Mouse (Mus musculus): Measurements from ENCODE around the gene Rasgrp2.

Gene Rasgrp2

GRCm38 (mm10) chr19:6382323-6382924 lies 16.7 kb upstream of the Rasgrp2 start:
- DNase-seq (ENCODE audit: low spot score): no peak

- DNase-seq (ENCODE audit: low spot score): no peak
Measured at GRCm38 (mm10) chr19:6383470-6383869, 15.7 kb upstream of the Rasgrp2 start.

GRCm38 (mm10) chr19:6384128-6384527 lies 15.0 kb upstream of the Rasgrp2 start, which contains the start of gene Pygm:
TSS of gene Pygm (plus strand) at chr19:6384399.
- DNase-seq (ENCODE audit: low spot score): peak; percentile 61

- DNase-seq (ENCODE audit: low spot score): no peak
Measured at GRCm38 (mm10) chr19:6384954-6385353, 14.2 kb upstream of the Rasgrp2 start.

GRCm38 (mm10) chr19:6385419-6385818 lies 13.7 kb upstream of the Rasgrp2 start:
- DNase-seq (ENCODE audit: low spot score): no peak

- no peak for DNase-seq (ENCODE audit: low spot score)
Measured at GRCm38 (mm10) chr19:6385821-6386220, 13.3 kb upstream of the Rasgrp2 start.

- DNase-seq (ENCODE audit: low spot score): no peak
Measured at GRCm38 (mm10) chr19:6386234-6386633, 12.9 kb upstream of the Rasgrp2 start.

- DNase-seq (ENCODE audit: low spot score): no peak
Measured at GRCm38 (mm10) chr19:6388006-6388405, 11.1 kb upstream of the Rasgrp2 start.

- no peak for DNase-seq (ENCODE audit: low spot score)
Measured at GRCm38 (mm10) chr19:6389803-6390202, 9.3 kb upstream of the Rasgrp2 start.

- DNase-seq (ENCODE audit: low spot score): no peak
Measured at GRCm38 (mm10) chr19:6390251-6390650, 8.9 kb upstream of the Rasgrp2 start.

GRCm38 (mm10) chr19:6392743-6393393 lies 6.3 kb upstream of the Rasgrp2 start:
- DNase-seq (ENCODE audit: low spot score): no peak

- no peak for DNase-seq (ENCODE audit: low spot score)
Measured at GRCm38 (mm10) chr19:6393637-6394036, 5.5 kb upstream of the Rasgrp2 start.

GRCm38 (mm10) chr19:6396237-6396636 lies 2.9 kb upstream of the Rasgrp2 start:
- DNase-seq (ENCODE audit: low spot score): no peak

GRCm38 (mm10) chr19:6397582-6398249 lies 1.4 kb upstream of the Rasgrp2 start:
- no peak for DNase-seq (ENCODE audit: low spot score)

GRCm38 (mm10) chr19:6398447-6399284 lies 474 bp upstream of the Rasgrp2 start:
- no peak for DNase-seq (ENCODE audit: low spot score)

GRCm38 (mm10) chr19:6400096-6401086 lies 1.3 kb downstream of the Rasgrp2 start:
- DNase-seq (ENCODE audit: low spot score): no peak

GRCm38 (mm10) chr19:6401131-6401815 lies 2.1 kb downstream of the Rasgrp2 start:
- peak; percentile 40 for DNase-seq (ENCODE audit: low spot score)

GRCm38 (mm10) chr19:6401951-6402350 lies 2.8 kb downstream of the Rasgrp2 start:
- DNase-seq (ENCODE audit: low spot score): no peak

GRCm38 (mm10) chr19:6403869-6404268 lies 4.7 kb downstream of the Rasgrp2 start:
- no peak for DNase-seq (ENCODE audit: low spot score)

- DNase-seq (ENCODE audit: low spot score): no peak
Measured at GRCm38 (mm10) chr19:6405433-6405832, 6.3 kb downstream of the Rasgrp2 start.

- DNase-seq (ENCODE audit: low spot score): no peak
Measured at GRCm38 (mm10) chr19:6407109-6407508, 8.0 kb downstream of the Rasgrp2 start.
